Mouse (Mus musculus) liver, embryonic 14.5 days (tissue): ENCODE measurements at regions not wholly inside any gene's neighbourhood (a gene's known extent, or its start where the extent isn't known, plus 50 kb on each side); places are given as distances from the start of the nearest gene placed in this dataset.

ENCODE experiments used
- ATAC-seq: fragments of 200-750 bp; cut with Nextera tagmentation; 2 replicates; pipeline ENCODE4 v1.8.0; 2017; ENCODE audit warnings: moderate number of reproducible peaks, mild to moderate bottlenecking, moderate library complexity; ENCODE audit not compliant: insufficient read depth
- DNase-seq, 3 experiments: peaks; one replicate each; pipeline ENCODE4 v3.0.0-alpha.2; 2012 to 2013; ENCODE audit warnings: low read depth in 3 of 3, low spot score in 3 of 3
- H3K27ac ChIP-seq: fragments of 300-500 bp; sonication (generic); 2 replicates; pipeline ENCODE4 v1.5.1; 2014; ENCODE audit warnings: moderate library complexity, mild to moderate bottlenecking, control low read depth, inconsistent platforms
- H3K27me3 ChIP-seq: fragments of 300-500 bp; sonication (generic); 2 replicates; pipeline ENCODE4 v1.6.1; 2014; ENCODE audit warnings: mild to moderate bottlenecking, low read length, moderate library complexity; ENCODE audit not compliant: control insufficient read depth, insufficient read depth
- H3K36me3 ChIP-seq: fragments of 300-500 bp; sonication (generic); replicated peaks from 2 replicates; pipeline ENCODE4 v1.6.1; 2014; ENCODE audit warnings: low read depth; ENCODE audit not compliant: control insufficient read depth, insufficient read depth
- H3K4me1 ChIP-seq, 2 experiments: fragments of 200-500 bp in 1 of 2; fragments of 300-500 bp in 1 of 2; sonication (generic) in 1 of 2; replicated peaks; 2 replicates each; pipeline ENCODE4 v1.6.1; 2012 to 2014; ENCODE audit warnings: antibody characterized with exemption in 1 of 2, inconsistent platforms in 1 of 2, low read length in 1 of 2; ENCODE audit not compliant: control insufficient read depth in 2 of 2, insufficient read depth in 2 of 2
- H3K4me2 ChIP-seq: fragments of 300-500 bp; sonication (generic); 2 replicates; pipeline ENCODE4 v1.6.1; 2014; ENCODE audit warnings: low read depth, mild to moderate bottlenecking, control low read depth, moderate library complexity
- H3K4me3 ChIP-seq, 2 experiments: fragments of 200-500 bp in 1 of 2; fragments of 300-500 bp in 1 of 2; sonication (generic) in 1 of 2; 2 replicates each; pipeline ENCODE4 v1.5.1; 2012 to 2014; ENCODE audit warnings: low read depth in 2 of 2, low read length in 2 of 2, mild to moderate bottlenecking in 2 of 2, control low read depth in 1 of 2, inconsistent platforms in 1 of 2, moderate library complexity in 1 of 2; ENCODE audit not compliant: insufficient read depth in 1 of 2
- H3K9ac ChIP-seq: fragments of 300-500 bp; sonication (generic); replicated peaks from 2 replicates; pipeline ENCODE4 v1.6.1; 2014; ENCODE audit warnings: mild to moderate bottlenecking, control low read depth, moderate library complexity
- H3K9me3 ChIP-seq: fragments of 300-500 bp; sonication (generic); 2 replicates; pipeline ENCODE4 v1.6.1; 2016; ENCODE audit warnings: low read length, mixed read lengths; ENCODE audit not compliant: control insufficient read depth
- CTCF ChIP-seq: IDR thresholded peaks from 2 replicates; pipeline ENCODE4 v1.5.1; 2016; ENCODE audit warnings: antibody characterized with exemption, low read depth, control low read depth
- EP300 ChIP-seq: IDR thresholded peaks from 2 replicates; pipeline ENCODE4 v1.6.1; 2016; ENCODE audit warnings: antibody characterized with exemption, low read depth
- WGBS: fragments of 180-500 bp; shearing (Covaris S2); extraction: QIAGEN DNeasy Blood & Tissue Kit; methylation state at CpG from one replicate; pipeline ENCODE4 v1.1.7; 2014; ENCODE audit not compliant: insufficient replicate concordance; 5-methylcytosine and 5-hydroxymethylcytosine counted together

GRCm38 (mm10) chr6:117605685-117606084 is 235.3 kb upstream of the Zfp637 start:
- Histone ChIP-seq H3K4me1 (no peaks in the 10 kb centered on the region; a peak in 1 of 4 replicates), H3K36me3 (no peaks in the 10 kb centered on the region), H3K4me2 (no peak overlapping the region), H3K9ac (no peak overlapping the region), H3K27me3 (no peaks in the 10 kb centered on the region), H3K4me3 (no peak overlapping the region), H3K27ac (no peak overlapping the region), H3K9me3 (no peaks in the 10 kb centered on the region)
- ATAC-seq (no peak), DNase-seq (no peak)
- WGBS: 37% methylated on average over 4 of the region's 4 CpGs
- no peak for TF ChIP-seq CTCF
- TF ChIP-seq EP300: no peak

GRCm38 (mm10) chr6:117606211-117606610 is 234.8 kb upstream of the Zfp637 start:
- no peak for TF ChIP-seq EP300
- TF ChIP-seq CTCF: no peak
- DNase-seq: no peak

GRCm38 (mm10) chr6:117607023-117607422 is 234.0 kb upstream of the Zfp637 start:
- Histone ChIP-seq H3K9ac (no peak overlapping the region), H3K4me2 (no peak overlapping the region), H3K27ac (no peak overlapping the region), H3K4me1 (peaks cover 0 to 2% of the 10 kb centered on the region in 2 experiments; a peak in 1 of 4 replicates), H3K9me3 (no peaks in the 10 kb centered on the region), H3K4me3 (no peak overlapping the region), H3K27me3 (no peaks in the 10 kb centered on the region), H3K36me3 (no peaks in the 10 kb centered on the region)
- WGBS: 45% methylated on average over 5 of the region's 5 CpGs
- TF ChIP-seq EP300: no peak
- TF ChIP-seq CTCF: no peak
- DNase-seq (no peak), ATAC-seq (no peak)

More at GRCm38 (mm10) chr6:117606211-117606610, 234.8 kb upstream of the Zfp637 start:
- no peak overlapping the region for H3K4me3 ChIP-seq
- H3K27ac ChIP-seq: no peak overlapping the region
- no peak overlapping the region for H3K4me2 ChIP-seq
- peaks cover 0 to under 1% of the 10 kb centered on the region in 2 experiments; a peak in 1 of 4 replicates for H3K4me1 ChIP-seq
- no peaks in the 10 kb centered on the region for H3K36me3 ChIP-seq
- H3K9ac ChIP-seq: no peak overlapping the region
- ATAC-seq: no peak
- no peaks in the 10 kb centered on the region for H3K9me3 ChIP-seq
- WGBS: 63% methylated on average over 6 of the region's 6 CpGs
- no peaks in the 10 kb centered on the region for H3K27me3 ChIP-seq

GRCm38 (mm10) chr6:117609476-117610404 is 231.2 kb upstream of the Zfp637 start:
- no peak for DNase-seq
- Histone ChIP-seq H3K27ac (no peak overlapping the region), H3K9ac (no peak overlapping the region), H3K4me1 (peaks cover 0 to 5% of the 10 kb centered on the region in 2 experiments; a peak in 1 of 4 replicates), H3K9me3 (no peaks in the 10 kb centered on the region), H3K36me3 (no peaks in the 10 kb centered on the region), H3K4me3 (no peak overlapping the region), H3K4me2 (peak overlapping the region; percentile 32), H3K27me3 (no peaks in the 10 kb centered on the region)
- TF ChIP-seq EP300: no peak
- TF ChIP-seq CTCF: no peak
- ATAC-seq: no peak
- WGBS: 43% methylated on average over 11 of the region's 11 CpGs

GRCm38 (mm10) chr6:117611281-117611680 is 229.7 kb upstream of the Zfp637 start:
- WGBS: 53% methylated on average over 10 of the region's 10 CpGs

More at GRCm38 (mm10) chr6:117611281-117611680, 229.7 kb upstream of the Zfp637 start:
- H3K27me3 ChIP-seq: no peaks in the 10 kb centered on the region
- H3K9ac ChIP-seq: no peak overlapping the region
- peaks cover 0 to 5% of the 10 kb centered on the region in 2 experiments; a peak in 1 of 4 replicates for H3K4me1 ChIP-seq
- H3K9me3 ChIP-seq: no peaks in the 10 kb centered on the region
- peak overlapping the region; percentile 32; the same call in 1 of the 2 replicates for H3K4me2 ChIP-seq
- no peak for TF ChIP-seq EP300
- no peak for TF ChIP-seq CTCF
- H3K4me3 ChIP-seq: no peak overlapping the region
- no peak overlapping the region for H3K27ac ChIP-seq
- H3K36me3 ChIP-seq: no peaks in the 10 kb centered on the region
- DNase-seq (no peak), ATAC-seq (no peak)
